Mouse (Mus musculus) cerebellum, postnatal 10 days (tissue): ENCODE results near the gene Pkmyt1.

Source experiments
- DNase-seq, 2 experiments: peaks; one replicate each; pipeline ENCODE4 v3.0.0; 2021; ENCODE audit warnings: mixed read lengths in 2 of 2

The Pkmyt1 gene

DNA sequence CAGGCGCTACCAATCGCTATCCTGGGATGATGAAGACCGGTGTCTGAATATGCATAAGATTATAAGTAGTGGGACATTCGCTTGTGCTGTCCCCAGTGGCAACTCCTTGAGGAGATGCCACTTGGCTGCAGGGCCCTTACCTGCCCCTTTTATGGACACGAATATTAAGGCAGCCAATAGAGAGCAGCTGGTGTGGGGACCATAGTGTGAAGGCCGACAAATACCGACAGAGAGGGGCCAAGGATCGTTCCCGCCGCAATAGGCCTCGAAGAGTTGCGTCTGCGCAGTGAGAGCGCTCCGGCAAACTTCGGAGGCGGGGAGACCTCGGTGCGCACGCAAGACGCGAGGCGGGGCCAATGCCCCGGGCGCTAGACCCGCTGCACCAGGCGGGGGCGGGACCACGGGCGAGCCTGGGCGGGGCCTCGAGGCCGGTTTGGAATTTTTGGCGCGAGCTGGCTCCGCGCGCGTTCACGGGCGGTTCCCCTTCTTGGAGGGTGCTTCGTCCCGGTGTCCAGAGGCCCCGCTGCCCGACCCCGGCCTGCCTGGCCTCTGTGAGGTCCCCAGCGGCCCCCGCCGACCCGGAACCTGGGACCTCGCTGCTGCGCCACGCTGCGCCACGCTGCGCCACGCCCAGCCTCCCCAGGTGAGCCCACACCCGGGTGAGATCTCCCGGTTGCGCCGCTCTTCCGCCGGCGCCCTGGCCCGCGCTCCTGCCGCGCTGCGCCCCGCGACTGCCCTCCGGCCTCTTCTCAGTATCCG, at the start of gene Pkmyt1:
Gene Pkmyt1, plus strand, starts transcription at position 338 of the 759 bp plus-strand sequence.
- peak; percentile 98 for DNase-seq

DNA sequence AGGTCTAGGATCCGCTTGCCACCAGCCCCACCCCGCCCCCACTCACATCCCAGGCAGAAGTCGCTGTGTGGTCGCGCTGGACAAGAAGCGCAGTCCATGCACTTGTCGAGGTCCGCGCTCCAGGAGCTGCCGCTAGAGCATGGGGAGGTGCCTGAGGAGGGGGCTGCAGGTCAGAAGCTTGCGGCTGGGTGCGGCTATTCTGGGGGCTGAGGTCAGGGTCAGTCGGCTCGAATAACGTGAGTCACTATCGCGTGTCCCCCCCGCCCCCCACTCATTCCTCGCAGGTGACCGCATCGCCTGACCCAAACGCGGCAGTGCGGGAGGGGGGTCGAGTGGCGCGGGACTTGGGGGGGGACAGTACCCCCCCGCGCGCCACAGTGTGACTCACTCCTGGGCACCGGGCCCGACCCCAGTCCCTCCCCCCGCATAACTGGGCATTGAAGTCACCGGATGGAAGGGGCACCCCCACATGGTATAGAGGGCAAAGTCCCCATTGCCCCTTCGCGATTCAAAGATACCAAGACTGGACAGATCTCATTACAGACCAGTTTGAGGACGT, 49.6 kb upstream of the Pkmyt1 start:
- DNase-seq: peak; percentile 65 to 68

DNA sequence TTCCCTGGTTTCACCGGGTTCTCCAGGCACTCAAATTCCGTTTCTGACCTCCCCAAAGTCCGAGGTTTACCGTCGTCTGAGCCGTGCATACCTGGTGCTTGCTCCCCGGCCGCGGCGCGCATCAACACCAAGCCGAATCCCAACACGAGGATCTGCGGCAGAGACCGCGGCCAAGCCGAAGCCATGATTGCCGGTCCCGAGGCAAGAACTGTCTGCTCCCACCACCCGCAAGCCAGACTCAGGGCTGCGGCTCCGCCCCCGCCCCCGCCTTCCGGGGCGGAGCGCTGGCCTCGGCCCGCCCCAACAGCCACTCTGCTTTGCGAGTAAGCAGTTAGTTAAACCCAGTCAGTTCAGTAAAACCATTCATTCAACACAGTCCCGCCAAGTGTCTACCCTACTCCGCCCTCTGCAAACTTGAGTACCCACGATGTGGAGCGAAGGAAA, 48.9 kb upstream of the Pkmyt1 start, which contains the start of gene Tnfrsf12a:
Gene Tnfrsf12a, minus strand, starts transcription at position 233 of the 444 bp plus-strand sequence.
- peak; percentile 87 to 90 for DNase-seq

DNA sequence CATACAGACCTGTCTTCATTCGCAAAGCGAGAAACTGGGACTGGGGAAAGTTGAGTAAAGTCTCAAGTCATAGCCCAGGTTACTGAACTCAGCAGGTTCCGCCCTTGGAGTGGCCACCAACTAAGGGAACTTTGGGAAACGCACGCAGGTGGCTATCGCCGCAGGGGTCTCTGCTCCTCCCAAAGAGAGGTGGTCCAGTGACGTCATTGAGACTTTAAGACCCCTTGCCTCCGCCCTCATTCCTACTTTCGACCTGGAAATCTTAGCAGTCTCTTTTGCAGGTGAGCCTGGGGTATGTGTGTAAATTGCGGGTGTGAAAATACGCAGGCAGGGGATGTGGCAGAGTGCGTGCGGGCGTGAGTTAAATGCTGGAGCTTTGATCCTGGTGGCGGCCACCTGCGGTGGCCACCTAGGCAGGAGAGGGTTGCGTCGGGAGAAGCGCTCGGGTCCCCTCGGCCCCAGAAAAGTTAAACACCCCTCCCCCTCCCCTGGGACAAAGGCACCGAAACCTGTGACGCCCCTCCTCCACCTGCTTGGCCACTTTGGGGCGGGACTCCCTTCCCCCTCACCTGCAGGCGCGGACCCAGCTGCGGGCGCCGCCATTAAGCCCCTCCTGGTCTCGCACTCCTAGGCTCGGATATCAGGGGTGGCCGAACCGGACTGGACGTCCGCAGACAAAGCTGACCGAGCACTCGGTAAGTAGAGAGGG, 46.9 kb upstream of the Pkmyt1 start, which contains the start of gene Cldn6:
Gene Cldn6, plus strand, starts transcription at position 123 of the 709 bp plus-strand sequence.
- no peak for DNase-seq

DNA sequence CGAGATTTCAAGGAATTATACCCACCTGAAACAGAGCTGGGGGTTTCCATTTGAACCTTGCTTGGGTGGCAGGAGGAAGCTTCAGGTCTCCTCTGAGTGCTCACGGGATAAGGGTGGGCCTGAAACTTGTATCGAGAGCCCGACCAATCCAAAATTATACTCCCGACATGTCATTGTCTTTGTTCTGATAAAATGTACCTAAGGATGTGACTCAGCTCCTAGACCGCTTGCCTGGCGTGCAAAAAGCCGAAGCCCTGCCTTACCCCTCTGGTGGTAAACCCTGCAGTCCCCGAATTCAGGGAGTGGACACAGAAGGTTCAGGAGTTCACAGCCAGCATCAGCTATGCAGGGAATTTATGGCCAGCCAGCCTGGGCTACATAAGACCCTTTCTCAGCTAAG, 45.8 kb upstream of the Pkmyt1 start:
- no peak for DNase-seq

DNA sequence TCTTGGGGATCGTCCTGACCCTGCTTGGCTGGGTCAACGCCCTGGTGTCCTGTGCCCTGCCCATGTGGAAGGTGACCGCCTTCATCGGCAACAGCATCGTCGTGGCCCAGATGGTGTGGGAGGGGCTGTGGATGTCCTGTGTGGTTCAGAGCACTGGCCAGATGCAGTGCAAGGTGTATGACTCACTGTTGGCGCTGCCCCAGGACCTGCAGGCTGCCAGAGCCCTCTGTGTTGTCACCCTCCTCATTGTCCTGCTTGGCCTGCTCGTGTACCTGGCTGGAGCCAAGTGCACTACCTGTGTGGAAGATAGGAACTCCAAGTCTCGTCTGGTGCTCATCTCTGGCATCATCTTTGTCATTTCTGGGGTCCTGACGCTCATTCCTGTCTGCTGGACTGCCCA, 45.0 kb upstream of the Pkmyt1 start:
- DNase-seq: peak in 1 of 2 experiments; percentile 33

DNA sequence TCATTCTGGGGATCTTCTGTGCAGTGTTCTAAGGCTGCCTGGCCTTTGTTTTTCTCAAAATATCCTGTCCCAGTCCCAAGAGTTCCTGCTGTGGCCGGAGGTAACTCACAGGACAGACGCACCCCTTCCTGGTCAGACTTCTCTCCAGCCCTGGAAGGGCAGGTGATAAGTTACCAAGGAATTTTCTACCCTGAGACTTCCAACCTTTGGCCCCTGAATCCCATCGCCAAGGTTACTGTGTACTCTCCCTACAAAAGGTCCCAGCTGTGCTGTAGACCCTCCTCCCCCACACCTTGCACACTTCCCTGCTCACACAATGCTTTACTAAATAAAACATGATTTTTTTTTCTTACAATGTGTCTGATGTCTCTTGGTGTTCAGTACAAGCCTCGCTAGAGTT, 44.0 kb upstream of the Pkmyt1 start:
- DNase-seq: no peak

DNA sequence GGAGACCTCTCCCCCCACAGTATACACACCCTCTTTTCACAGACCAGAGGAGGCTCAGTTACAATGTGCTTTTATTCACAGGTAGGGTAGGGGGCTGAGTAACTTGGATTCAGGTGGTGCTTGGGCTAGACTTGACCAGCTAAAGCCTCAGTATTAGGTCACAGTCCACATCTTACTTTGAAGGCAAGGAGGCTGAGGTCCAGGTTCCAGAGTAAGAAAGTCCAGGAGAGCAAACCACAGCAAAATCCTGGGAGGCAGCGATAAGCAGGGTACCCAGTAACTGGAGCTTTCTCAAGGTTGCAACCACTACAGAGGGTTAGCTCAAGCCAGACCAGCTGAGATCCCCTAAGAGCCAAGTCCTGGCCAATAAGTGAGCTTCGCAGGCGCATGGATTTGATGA, 43.6 kb upstream of the Pkmyt1 start:
- no peak for DNase-seq

DNA sequence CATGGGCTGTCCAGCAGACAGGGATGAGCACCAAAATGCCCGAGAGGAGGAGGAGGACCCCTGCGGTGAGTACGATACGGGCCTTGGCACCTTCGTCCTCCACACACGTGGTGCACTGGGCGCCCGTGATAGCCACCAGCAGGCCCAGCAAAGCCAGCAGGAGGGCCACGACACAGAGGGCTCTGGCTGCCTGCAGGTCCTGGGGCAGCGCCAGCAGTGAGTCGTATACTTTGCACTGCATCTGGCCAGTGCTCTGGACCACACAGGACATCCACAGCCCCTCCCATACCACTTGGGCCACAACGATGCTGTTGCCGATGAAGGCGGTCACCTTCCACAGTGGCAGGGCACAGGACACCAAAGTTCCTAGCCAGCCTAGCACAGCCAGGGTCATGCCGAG, 42.9 kb upstream of the Pkmyt1 start:
- peak; percentile 32 to 44 for DNase-seq

DNA sequence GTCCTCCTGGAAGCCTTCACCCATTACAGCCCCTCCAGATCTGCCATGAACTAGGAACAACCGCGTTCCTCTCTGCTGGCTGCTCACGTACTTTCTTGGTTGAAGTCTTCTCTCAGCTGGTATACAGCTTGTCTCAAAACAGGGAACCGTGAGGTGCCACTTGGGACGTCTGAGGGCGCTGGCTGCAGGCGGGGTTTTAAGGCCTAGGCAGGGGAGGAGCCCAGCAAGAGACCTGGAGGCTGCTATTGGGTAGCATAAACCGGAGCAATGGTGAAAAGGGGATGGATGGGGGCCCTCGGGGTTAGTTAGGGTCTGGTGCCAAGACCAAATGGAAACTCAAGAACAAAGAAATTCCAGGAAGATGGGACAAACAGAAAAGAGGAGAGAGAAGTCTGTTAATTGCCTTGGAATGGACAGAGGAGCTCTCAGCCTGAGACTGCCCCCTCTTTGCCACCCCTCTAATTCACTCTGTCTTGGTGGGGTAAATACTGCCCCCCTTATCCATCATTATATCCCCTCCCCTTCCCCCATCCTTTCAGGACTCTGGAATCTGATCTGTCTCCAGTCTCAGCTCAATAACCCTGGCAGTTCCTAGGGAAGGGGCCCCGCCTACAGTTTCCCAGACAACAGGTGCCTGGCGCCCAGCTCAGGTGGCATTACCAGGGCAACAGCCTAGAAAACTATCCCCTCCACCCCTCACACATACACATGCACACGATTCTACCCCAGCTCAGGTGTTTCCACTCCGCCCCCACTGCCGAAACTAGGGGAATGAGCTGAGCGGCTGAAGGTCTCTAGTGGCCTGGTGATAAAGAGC, 42.1 kb upstream of the Pkmyt1 start, which contains the start of gene Cldn9:
Gene Cldn9, minus strand, starts transcription at position 171 of the 817 bp plus-strand sequence.
- no peak for DNase-seq

DNA sequence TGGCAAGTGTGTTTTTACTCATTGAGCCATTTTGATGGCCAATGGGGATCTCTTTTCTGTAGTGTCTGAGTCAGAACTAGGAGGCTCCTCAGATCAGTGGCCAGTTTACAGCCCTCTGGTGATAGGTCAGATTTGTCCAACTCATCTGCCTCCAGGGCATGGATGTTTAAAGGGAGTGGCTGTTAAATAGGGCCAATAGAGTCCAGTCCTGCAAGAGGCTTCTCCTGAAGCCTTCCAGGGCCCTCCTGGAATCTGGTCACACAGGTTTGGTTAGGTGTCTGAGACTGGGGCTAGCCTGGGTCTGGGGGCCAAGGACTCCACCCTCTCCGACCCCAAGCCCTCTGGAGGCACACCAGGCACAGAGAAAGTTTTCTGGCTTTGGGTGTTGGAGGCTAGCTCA, 31.6 kb upstream of the Pkmyt1 start:
- no peak for DNase-seq

DNA sequence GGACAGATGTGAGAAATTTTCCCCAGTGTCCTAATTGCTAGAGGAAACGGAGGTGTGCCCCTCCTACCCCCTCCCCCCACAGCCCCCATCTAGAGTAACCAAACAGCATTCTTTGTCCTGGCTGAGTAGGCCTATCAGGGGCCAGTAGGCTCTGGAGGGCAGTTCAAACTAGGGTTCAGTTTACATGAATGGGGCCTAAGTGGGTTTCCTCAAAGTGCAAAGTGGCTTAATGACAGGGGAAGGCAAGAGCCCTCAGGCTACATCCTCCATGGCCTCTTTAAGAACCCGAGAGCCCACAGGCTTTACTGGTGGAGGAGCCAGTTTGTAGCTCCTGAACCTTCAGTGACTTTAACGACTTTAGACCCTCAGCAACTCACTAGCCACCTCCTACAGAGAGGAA, 30.3 kb upstream of the Pkmyt1 start:
- no peak for DNase-seq

DNA sequence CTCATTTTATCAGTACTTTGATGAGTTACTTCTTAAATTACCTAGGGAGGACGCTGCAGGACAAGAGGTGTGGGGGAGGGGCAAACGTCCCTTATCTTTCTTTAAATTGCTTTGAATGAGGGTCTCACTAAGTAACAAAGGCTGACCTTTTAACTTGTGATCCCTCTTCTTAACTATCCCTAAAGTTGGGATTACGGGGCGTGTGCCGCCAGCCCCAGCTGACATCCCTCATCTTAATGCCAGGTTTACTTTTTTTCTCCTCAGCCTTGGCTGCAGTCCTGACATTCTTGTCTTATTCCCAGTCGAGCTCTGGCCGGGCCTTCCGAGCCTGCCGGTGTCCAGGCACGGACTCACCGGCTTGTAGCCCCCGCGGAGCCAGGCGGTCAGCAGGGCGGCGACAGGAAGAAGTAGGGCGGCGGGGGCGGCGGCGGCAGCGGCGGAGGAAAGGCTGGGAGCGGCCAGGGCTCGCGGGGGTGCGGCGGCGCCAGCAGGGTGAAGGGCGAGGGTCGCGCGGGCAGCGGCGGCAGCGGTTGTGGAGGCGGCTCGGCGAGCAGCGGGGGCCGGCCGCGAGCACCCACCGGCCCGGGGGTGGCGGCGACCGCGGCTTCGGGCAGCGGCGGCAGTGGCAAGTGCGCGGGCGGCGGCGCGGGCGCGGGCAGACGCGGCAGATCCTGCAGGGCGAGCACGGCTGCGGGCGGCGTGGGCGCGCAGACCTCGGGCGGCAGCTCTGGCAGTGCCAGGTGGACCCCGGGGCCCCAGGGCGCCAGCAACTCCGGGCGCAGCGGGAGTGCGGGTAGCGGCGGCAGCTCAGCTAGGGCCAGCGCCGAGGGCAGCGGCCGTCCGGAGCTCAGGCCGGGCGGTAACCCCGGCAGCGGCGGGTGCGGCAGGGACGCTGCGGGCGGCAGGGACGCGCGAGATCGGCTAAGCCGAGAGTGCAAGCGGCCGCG, 26.7 kb upstream of the Pkmyt1 start:
- peak; percentile 68 to 69 for DNase-seq

DNA sequence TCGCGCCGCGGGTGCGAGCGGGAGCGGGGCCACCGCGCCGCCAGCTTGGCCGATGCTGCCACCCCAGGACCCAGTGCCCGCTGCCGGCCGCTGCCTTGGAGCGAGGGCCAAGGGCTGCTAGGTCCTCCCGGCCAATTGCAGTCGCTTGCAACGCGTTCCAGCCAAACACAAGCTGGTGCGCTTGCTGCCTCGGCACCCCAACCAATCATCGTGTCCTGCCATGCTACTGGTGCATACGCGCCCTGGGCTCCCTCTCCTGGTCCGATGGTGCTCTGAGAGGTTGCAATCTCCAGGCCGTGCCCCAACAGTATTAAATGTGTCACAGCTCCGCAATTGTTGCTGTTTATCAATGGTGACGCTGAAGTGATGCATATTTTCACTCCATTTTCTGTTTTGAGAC, 26.1 kb upstream of the Pkmyt1 start:
- peak; percentile 96 to 97 for DNase-seq

DNA sequence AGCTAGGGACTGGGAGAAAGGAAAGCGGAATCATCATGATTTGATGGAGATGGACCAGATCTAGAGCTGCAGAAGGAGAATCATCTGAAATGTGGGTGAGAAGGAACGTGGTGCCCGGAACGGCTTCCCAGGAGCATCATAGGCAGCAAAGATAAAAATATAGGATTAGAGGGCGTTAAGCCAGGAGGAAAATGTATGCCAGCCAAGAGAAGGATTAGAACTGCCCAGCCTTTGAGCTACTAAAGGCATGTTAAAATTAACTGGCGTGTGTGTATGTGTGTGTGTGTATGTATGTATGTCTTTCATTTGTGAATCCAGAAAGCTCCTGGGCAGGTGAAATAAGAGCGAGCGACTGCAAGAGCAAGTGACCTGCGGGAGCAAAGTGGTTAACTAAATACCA, 22.8 kb upstream of the Pkmyt1 start:
- no peak for DNase-seq

DNA sequence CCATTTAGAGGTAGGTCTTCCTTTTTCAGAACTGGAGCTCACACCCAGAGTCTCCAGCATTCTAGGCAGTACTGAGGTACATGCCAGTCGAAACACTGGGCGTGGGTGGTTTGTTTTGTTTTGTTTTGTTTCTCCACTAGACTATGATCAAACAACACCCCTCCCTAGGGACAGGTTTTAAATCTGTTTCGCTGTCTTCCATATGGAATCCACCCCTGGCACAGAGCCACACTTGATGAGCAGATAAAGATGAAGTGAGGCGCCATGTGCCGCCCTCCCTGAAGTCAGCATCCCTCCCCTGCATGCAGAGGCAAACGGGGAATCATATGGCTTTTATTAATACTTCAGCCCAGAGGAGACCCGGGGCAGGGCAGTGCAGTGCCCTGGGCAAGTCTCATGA, 21.4 kb upstream of the Pkmyt1 start:
- DNase-seq: peak; percentile 52 to 55

DNA sequence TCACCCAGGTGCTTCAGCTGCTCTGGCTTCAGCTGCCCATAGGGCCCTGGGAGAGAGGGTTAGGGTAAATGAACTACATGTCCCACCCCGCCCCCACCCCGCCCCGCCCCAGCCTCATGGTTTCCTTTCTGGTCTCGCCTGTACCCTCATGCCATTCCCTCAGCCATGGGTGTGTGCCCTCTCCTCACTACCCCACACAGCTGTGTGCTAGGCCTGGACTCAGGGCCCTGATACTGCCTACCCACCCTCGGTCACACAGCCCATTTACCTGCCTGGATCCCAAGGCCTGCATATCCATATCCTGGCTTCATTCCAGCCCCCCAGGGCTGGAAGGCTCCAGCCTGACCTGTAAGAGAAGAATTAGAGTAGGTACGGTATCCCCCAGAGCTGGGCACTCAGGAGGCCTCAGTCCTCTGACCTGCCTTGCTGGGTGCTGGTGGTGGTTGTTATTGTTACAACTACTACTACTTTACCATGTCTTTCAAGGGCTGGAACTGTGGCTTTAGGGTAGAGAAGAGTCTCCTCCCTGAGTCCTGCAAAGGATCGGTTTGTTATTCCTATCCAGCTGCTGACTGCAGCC, 20.5 kb upstream of the Pkmyt1 start:
- DNase-seq: no peak

DNA sequence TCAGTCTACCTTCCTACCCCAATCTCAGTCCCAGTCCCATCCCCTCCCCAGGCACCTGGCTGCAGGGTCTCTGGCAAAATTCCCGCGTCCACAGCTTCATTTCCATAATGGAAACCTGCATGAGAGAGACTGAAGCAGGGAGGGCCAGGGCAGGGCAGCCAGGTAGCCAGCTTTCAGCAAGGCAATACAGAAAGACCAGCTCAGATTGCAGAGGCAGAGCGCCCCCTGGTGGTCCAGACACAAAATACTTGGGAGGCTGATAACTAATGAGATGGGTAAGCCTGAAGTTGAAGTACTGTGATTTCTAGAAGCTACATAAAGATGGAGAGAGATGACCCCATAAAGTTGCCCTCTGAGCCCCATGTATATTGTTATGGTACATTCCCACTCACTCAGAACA, 19.9 kb upstream of the Pkmyt1 start:
- peak; percentile 90 to 92 for DNase-seq

DNA sequence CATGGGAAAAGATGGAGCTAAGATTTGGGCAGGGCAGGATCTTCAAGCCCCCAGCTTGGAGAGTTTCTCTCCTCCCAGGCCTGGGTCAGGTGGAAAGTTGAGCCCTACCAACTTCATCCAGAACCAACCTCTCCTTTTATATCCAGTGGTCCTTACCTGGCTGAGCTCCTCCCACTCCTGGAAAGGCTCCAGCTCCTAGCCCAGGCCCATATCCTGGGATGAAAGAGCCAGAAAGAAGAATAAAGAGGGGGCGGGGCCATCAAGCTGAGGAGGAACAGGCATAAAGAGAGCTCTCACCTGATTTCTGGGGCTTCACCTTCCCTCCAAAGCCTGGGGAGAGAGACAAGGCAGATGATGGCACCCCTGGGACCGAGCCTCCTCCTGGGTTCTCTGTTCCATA, 9.1 kb upstream of the Pkmyt1 start:
- DNase-seq: no peak

DNA sequence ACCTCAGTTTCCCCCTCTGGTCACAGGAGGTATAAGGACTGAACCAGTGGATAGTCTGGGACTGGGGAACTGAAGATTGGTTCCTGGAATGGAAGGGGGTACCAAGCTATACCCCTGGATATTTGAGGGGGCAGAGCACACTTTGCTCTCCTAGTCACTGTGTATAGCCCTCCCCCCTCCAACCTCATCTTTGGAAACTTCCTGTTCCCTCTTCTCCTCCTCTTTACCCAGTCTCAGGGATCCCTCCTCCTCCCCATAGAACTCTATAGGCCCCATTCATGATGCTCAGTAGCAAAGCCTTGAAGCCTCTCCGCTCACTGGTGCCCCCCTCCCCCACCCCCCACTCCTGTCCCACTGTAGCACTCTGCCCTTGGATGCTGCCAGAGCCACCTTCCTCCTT, 6.7 kb upstream of the Pkmyt1 start:
- DNase-seq: no peak

DNA sequence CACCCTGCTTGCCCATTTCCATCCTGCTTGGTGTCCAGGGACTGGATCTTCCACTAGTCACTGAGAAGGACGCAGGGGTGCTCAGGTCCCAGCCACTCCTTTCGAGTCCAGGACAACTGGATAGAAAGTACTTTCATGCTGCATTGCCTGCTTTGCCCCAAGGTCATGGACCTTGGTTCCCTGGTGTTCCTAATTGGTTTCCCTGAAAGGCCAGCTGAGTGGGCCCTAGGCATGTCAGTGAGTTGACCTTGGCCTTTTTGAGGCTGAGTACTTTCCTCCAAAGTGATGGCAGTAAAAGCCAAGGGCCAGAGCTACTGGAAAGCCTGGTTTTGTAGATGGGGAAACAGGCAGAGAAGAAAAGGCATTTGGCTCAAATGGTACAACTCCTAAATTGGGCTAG, 4.2 kb upstream of the Pkmyt1 start:
- DNase-seq: no peak
